Mouse (Mus musculus) liver, adult 2 months (tissue): ENCODE measurements around the gene Serpine2. TPM values are rescaled to one million over a fixed set of nuclear protein-coding genes. Genes with fewer than 3 reads are reported as not detected.

Experiments used
- DNase-seq: peaks from one replicate; pipeline ENCODE4 v3.0.0-alpha.2; 2011; ENCODE audit warnings: low read depth, low spot score; ENCODE audit errors: extremely low read depth
- H3K27ac ChIP-seq: fragments of 200-500 bp; replicated peaks from 2 replicates; pipeline ENCODE4 v1.5.1; 2012; ENCODE audit warnings: low read depth, mild to moderate bottlenecking, control low read depth, inconsistent platforms, low read length; ENCODE audit not compliant: insufficient read depth
- H3K27me3 ChIP-seq: fragments of 200-500 bp; 2 replicates; pipeline ENCODE4 v1.6.1; 2012; ENCODE audit warnings: mild to moderate bottlenecking, moderate library complexity, low read length, inconsistent platforms; ENCODE audit not compliant: control insufficient read depth, insufficient read depth
- H3K36me3 ChIP-seq: fragments of 200-500 bp; 2 replicates; pipeline ENCODE4 v1.6.1; 2012; ENCODE audit warnings: low read length, inconsistent platforms; ENCODE audit not compliant: control insufficient read depth, insufficient read depth
- H3K4me1 ChIP-seq: fragments of 200-500 bp; 2 replicates; pipeline ENCODE4 v1.6.1; 2011; ENCODE audit warnings: low read length; ENCODE audit not compliant: control insufficient read depth, insufficient read depth
- H3K4me3 ChIP-seq: fragments of 200-500 bp; 2 replicates; pipeline ENCODE4 v1.5.1; 2011; ENCODE audit warnings: low read depth, mild to moderate bottlenecking, control low read depth, low read length, moderate library complexity; ENCODE audit not compliant: insufficient read depth
- H3K79me2 ChIP-seq: fragments of 200-500 bp; 2 replicates; pipeline ENCODE4 v1.6.1; 2012; ENCODE audit warnings: inconsistent platforms, mild to moderate bottlenecking, low read length, moderate library complexity; ENCODE audit not compliant: control insufficient read depth, insufficient read depth
- H3K9ac ChIP-seq: fragments of 200-500 bp; 2 replicates; pipeline ENCODE4 v1.6.1; 2012; ENCODE audit warnings: low read depth, mild to moderate bottlenecking, control low read depth, inconsistent platforms, low read length
- CTCF ChIP-seq: fragments of 200-500 bp; IDR thresholded peaks from 2 replicates; pipeline ENCODE4 v1.5.1; 2011; ENCODE audit warnings: low read depth, low read length, control low read depth
- POLR2A ChIP-seq: fragments of 200-500 bp; IDR thresholded peaks from 2 replicates; pipeline ENCODE4 v1.6.1; 2011; ENCODE audit warnings: low read length, control low read depth; ENCODE audit not compliant: insufficient read depth; ENCODE audit errors: extremely low read depth
- WGBS: fragments of 180-500 bp; shearing (Covaris S2); methylation state at CpG from one replicate; pipeline ENCODE4 v1.1.7; 2018; 5-methylcytosine and 5-hydroxymethylcytosine counted together
- polyA plus RNA-seq: library from polyadenylated mRNA; depleted of rRNA; stranded (reverse); fragments of >200 nt; gene quantifications from 2 replicates; pipeline ENCODE4 v1.2.3, GENCODE M21; 2012
- total RNA-seq: library from RNA; depleted of rRNA; stranded (reverse); fragments of >200 nt; gene quantifications from 2 replicates; pipeline ENCODE4 v1.2.3, GENCODE M21; 2014

Gene Serpine2
- total and polyA plus RNA-seq, 2 experiments = 1.1 to 1.8 TPM

GRCm38 (mm10) chr1:79803614-79804013 lies 57.4 kb downstream of the Serpine2 start:
- 87% methylated on average over 7 of the region's 7 CpGs for WGBS

GRCm38 (mm10) chr1:79802858-79803427 lies 58.0 kb downstream of the Serpine2 start:
- Histone ChIP-seq H3K27me3 (no peaks in the 10 kb centered on the region), H3K4me1 (no peaks in the 10 kb centered on the region), H3K4me3 (no peak overlapping the region), H3K27ac (no peak overlapping the region), H3K79me2 (no peaks in the 10 kb centered on the region), H3K9ac (no peak overlapping the region), H3K36me3 (no peaks in the 10 kb centered on the region)
- DNase-seq = no peak
- no peak for TF ChIP-seq POLR2A
- TF ChIP-seq CTCF = no peak
- WGBS = 93% methylated on average over 11 of the region's 11 CpGs

More at GRCm38 (mm10) chr1:79803614-79804013, 57.4 kb downstream of the Serpine2 start:
- no peaks in the 10 kb centered on the region for H3K79me2 ChIP-seq
- H3K4me1 ChIP-seq = no peaks in the 10 kb centered on the region
- H3K36me3 ChIP-seq = no peaks in the 10 kb centered on the region
- no peak for DNase-seq
- H3K4me3 ChIP-seq = no peak overlapping the region
- no peaks in the 10 kb centered on the region for H3K27me3 ChIP-seq
- H3K9ac ChIP-seq = no peak overlapping the region
- TF ChIP-seq POLR2A = no peak
- no peak for TF ChIP-seq CTCF
- H3K27ac ChIP-seq = no peak overlapping the region

GRCm38 (mm10) chr1:79797084-79797483 lies 63.9 kb downstream of the Serpine2 start:
- 88% methylated on average over 3 of the region's 3 CpGs for WGBS
- Histone ChIP-seq H3K79me2 (no peaks in the 10 kb centered on the region), H3K9ac (no peak overlapping the region), H3K36me3 (no peaks in the 10 kb centered on the region), H3K4me3 (no peak overlapping the region), H3K4me1 (no peaks in the 10 kb centered on the region), H3K27me3 (no peaks in the 10 kb centered on the region), H3K27ac (no peak overlapping the region)
- no peak for DNase-seq
- no peak for TF ChIP-seq CTCF
- TF ChIP-seq POLR2A = no peak

- Histone ChIP-seq H3K4me1 (no peaks in the 10 kb centered on the region), H3K27me3 (no peaks in the 10 kb centered on the region), H3K4me3 (no peak overlapping the region), H3K9ac (no peak overlapping the region), H3K36me3 (peaks cover 14% of the 10 kb centered on the region), H3K27ac (no peak overlapping the region), H3K79me2 (no peaks in the 10 kb centered on the region)
- DNase-seq = no peak
- WGBS = 63% methylated on average over 7 of the region's 7 CpGs
- TF ChIP-seq CTCF = peak; percentile 25; the same call in 1 of the 2 replicates
- TF ChIP-seq POLR2A = no peak
These were observed 74.6 kb downstream of the Serpine2 start for GRCm38 (mm10) chr1:79786267-79786927.

GRCm38 (mm10) chr1:79782433-79782832 lies 78.5 kb downstream of the Serpine2 start:
- Histone ChIP-seq H3K27ac (no peak overlapping the region), H3K4me3 (no peak overlapping the region), H3K4me1 (no peaks in the 10 kb centered on the region), H3K36me3 (peaks cover 41% of the 10 kb centered on the region), H3K27me3 (no peaks in the 10 kb centered on the region), H3K9ac (no peak overlapping the region), H3K79me2 (no peaks in the 10 kb centered on the region)
- TF ChIP-seq CTCF (peak; percentile 27; the same call in 1 of the 2 replicates), POLR2A (no peak)
- 91% methylated on average over 3 of the region's 3 CpGs for WGBS
- DNase-seq = no peak

GRCm38 (mm10) chr1:79778011-79778410 lies 83.0 kb downstream of the Serpine2 start:
- 71% methylated on average over 11 of the region's 11 CpGs for WGBS
- no peak overlapping the region for H3K4me3 ChIP-seq
- no peak overlapping the region for H3K9ac ChIP-seq
- peaks cover 40% of the 10 kb centered on the region for H3K36me3 ChIP-seq
- H3K27ac ChIP-seq = no peak overlapping the region
- H3K79me2 ChIP-seq = 0 out of 2 replicates have a peak, but pooled peaks cover 2% of the 10 kb centered on the region
- DNase-seq = no peak
- no peaks in the 10 kb centered on the region for H3K27me3 ChIP-seq
- H3K4me1 ChIP-seq = peaks cover 1% of the 10 kb centered on the region; the same call in 1 of the 2 replicates
- TF ChIP-seq POLR2A = no peak
- TF ChIP-seq CTCF = no peak
